Mouse (Mus musculus): ENCODE measurements around the gene Kcnk18.

Gene Kcnk18

DNA sequence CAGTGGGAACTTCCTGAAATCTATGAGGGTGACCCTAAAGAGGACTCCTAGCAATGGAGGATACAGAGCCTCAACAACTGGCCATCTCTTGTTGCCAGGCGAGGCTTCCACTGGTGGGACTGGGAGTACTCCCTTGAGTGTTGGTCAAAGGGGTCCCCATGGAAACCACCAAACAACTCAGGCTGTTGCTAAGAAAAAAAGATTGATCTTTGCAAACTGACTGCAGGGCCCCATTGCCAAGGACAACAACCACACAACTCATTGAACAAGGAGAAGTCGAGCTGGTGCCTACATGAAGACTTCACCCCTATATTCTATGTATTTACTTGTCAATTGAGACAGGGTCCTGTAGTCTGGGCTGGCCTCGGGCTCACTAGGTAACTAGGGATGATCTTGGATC, 2.1 kb upstream of the Kcnk18 start:
- in situ Hi-C loops (cut with MseI, MboI) = loop anchor here in 1 of 2 experiments (25.0 kb wide), 1 partner anchor 405 kb away; no protein-coding TSS in a partner anchor

DNA sequence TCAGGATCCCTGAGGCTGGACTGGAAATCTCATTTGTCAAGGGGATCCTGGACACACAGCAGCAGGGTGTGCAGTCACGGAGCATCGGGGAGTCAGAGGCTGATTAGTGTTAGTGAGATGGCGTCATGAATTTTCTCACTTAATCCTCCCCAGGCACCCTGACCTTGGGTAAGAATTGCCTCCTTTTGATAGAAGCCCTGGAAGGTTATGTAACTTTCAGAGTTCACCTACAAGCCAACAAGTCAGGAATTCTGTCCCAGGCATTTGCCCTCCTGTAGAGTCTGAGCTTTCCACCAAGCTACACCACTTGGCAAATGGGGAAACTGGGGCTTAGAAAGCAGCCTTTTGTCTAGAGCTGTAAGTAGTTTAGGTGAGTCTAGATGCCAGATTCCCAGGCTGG, 2.1 kb downstream of the Kcnk18 start:
- in situ Hi-C loops (cut with MseI, MboI) = loop anchor here in 1 of 2 experiments (25.0 kb wide), 1 partner anchor 409 kb away; no protein-coding TSS in a partner anchor

DNA sequence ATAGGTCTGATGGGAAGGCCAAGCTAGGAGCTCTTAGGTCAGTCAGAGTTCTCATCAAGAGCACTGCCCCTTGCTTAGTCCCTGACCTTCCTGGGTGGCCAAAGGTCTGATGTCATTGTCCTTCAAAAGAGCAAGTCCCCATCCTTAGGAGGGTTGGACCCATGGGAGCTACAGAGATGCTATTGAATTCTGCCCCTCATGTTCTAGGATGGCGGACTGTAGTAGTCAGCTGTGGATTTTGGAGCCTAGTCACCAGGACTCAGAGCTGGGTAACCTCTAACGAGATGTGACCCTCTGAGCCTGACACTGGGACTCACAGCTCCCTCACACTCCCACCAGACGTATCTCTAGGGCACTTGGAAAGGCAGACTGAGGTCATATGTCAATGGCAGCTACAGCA, 9.4 kb downstream of the Kcnk18 start:
- in situ Hi-C loops (cut with MseI, MboI) = no loop called here

DNA sequence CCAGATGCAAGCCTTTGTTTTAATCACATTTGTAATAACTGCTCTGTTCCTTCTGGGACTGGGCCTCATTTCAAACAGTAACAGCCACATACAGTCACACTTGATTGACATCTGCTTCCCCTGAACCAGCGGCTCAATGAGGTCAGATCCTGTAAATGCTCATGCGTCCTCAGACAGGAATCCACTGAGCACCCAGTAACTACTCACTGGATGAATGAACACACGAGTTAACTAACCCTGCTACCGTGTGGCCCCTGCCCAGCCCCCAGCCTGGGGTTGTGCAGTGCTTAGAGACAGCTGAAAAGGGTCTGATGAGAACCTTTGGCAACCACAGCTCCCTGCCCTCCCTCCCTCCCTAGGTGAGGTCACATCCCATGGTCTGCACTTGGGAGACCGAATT, 13.8 kb downstream of the Kcnk18 start:
- in situ Hi-C loops (cut with MseI, MboI) = no loop called here

DNA sequence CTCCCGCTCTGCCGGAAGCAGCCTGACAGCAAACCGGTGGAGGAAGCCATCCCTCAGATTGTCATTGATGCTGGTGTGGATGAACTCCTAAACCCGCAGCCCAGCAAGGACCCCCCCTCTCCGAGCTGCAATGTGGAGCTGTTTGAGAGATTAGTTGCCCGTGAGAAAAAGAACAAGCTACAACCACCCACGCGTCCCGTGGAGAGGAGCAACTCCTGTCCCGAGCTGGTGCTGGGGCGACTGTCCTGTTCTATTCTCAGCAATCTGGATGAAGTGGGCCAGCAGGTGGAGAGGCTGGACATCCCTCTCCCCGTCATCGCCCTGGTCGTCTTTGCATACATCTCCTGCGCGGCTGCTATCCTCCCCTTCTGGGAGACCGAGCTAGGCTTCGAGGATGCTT, 16.0 kb downstream of the Kcnk18 start:
- in situ Hi-C loops (cut with MseI, MboI) = no loop called here

DNA sequence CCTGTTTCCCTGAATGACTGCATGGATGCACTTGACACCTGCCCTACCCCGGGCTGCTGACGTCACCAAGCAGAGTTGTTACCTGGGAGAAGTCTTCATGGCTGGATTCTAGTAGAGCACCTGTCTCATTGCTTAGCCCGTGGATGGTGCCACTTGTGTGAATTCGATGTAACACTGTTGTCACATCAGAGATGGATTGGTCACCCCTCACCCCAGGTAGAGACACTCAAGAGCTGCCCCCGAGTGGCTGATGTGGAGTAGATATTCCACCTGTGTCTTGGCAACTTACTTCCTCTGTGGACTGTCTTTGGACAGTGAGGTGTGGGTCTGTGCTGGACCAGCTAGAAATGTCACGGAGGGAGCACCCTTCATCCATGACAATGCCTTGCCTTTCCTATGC, 17.0 kb downstream of the Kcnk18 start:
- in situ Hi-C loops (cut with MseI, MboI) = no loop called here

DNA sequence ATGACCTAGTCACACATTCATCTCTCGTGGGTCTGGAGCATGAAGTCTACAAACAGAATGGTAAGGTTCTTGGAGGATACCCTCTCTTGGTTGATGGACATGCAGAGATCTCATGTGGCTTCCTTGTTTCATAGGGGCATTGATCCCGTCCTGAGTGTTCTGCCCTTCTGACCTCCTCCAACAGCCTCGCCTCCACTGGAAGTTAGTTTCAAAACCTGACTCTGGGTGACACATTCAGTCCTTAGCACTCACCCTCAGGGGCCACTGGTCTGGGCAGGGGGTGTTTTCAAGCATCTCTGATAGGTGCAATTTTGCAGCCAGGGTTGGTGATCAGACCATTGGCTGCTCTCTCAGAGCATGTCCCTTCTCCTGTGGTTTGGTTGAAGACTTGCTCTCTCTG, 19.6 kb downstream of the Kcnk18 start:
- in situ Hi-C loops (cut with MseI, MboI) = no loop called here

DNA sequence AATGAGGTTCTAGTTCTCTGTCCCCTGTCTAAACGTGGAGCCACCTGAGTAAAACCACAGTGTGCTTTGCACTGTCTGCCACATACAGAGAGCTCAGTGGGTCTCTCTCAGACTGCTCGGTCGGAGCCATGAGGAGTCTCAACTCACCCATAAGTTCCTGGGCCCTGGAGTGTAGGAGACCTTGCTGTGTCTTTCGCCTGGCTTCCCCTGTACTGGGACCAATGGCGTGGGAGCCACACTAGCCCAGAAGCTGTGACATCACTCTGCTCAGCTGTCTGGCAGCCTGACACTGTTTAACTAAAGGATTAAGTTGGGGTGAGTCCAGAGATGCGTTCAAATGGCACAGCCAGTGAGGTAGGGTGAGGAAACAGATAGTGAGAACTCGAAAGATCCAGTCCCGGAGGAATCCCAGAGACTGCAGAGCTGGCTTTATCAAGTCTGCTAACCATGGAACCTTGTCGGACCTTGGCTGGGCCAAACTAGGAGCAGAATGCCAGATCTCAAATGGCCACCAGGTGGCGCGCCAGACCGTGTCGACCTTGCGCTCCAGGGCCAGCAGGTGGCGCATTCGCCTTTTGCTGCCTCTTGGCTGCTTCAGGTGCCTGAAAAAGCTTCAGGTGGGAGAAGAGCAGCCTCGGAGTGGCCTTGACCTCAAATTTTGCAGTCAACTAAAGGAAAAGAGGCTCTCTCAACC, 20.3 kb downstream of the Kcnk18 start:
- in situ Hi-C loops (cut with MseI, MboI) = no loop called here

DNA sequence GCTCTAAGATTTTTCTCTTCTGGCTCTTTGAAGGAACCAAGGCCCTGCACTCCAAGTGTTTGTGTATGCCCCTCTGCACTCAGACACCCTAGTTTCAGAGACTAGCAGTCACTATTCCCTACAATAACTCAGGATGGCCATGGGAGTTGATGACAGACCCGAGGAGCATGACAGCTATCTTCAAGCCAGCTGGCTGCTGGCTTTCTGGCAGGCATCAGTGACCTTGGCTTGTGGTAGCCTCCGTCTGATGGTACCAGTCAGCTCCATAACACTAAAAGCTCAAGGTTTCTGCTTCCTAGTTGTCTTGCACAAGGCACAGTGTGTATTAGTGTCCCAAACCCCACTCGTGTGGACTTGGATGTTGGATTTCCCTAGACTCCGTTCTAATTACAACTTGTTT, 23.0 kb downstream of the Kcnk18 start:
- in situ Hi-C loops (cut with MseI, MboI) = no loop called here

DNA sequence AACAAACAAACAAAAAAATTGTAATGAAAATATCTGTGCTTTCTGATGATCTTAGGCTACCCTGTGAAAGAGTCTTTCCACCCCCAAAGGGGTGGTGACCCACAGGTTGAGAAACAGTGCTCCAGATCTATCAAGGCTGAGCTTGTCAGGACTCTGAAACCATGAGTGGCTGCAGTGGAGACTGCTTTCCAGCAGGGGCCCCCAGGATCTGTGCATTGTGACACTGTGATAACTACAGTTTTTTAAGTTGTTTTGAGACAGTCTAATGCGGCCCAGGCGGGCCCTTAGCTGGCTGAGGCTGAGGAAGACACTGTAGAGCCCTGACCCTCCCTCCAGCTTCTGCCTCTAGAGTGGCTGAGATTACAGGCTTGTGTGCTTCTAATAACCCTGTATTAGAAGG, 24.0 kb downstream of the Kcnk18 start:
- in situ Hi-C loops (cut with MseI, MboI) = no loop called here

DNA sequence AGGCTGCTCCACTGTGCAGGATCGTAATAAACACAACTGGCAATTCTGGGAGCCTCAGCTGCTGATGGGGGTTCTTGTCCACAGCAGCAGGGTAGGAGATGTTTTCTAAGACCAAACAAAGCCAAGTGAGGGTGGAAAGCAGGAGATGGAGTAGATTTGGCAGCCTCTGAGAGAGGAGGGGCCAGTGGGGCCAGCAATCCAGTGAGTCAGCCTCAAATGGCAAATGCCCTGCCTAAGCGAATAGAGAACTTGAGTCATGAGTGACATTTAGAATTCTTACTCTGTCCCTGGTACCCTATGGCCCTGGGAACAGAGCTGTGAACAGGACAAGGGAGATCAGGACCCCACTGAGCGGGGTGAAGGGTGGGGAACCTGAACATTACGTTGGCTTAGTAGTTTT, 29.1 kb downstream of the Kcnk18 start:
- in situ Hi-C loops (cut with MseI, MboI) = no loop called here

DNA sequence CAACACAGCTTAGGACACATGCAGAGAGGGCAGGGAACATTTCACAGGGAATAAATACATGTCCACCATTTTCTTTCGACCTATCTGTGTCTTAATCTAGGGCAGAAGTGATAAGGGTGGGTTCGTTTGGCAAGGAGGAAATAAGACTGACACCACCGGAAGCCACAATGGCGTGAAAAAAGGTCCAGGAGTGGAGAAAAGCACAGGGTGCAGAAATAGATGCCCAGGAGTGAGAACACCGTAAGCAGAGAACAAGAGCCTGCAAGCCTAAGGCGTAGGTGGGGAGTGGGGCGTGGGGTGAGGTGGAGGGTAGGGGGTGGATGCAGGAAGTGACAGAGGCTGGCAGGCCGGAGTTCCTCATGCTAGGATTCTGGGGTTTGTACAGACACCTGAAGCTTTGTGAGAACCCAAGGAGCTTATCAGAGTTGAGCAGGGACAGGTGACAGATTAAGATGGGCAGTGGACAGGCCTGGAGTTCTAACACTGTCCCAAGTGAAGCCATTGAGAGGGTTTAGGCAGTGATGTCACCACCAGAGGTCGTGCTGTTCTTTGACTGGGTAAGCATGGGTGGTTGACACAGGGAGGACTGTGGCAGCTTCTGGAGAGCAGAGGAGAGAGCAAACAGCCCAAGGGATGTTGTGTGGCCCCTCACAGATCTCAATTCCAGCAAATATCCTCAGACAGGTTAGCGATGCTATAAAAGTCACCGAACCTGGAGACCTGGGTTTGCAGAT, 29.7 kb downstream of the Kcnk18 start:
- in situ Hi-C loops (cut with MseI, MboI) = no loop called here

DNA sequence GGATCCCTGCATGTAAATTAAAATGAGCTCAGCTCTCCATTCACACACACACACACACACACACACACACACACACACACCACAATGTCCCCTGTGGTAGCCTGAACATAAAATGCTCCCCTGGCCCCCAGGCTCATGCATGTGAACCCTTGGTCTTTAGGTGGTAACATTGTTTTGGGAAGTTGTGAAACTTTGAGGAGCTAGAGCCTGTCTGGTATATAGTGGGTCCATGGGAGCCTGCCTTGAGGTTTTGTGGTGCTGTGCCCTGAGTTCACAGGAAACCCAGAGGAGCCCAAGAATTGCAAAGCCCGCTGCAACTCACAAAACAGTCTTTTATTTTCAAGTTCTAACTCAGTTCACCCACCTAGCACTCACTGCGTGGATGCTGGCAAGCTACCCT, 33.6 kb downstream of the Kcnk18 start:
- in situ Hi-C loops (cut with MseI, MboI) = no loop called here

DNA sequence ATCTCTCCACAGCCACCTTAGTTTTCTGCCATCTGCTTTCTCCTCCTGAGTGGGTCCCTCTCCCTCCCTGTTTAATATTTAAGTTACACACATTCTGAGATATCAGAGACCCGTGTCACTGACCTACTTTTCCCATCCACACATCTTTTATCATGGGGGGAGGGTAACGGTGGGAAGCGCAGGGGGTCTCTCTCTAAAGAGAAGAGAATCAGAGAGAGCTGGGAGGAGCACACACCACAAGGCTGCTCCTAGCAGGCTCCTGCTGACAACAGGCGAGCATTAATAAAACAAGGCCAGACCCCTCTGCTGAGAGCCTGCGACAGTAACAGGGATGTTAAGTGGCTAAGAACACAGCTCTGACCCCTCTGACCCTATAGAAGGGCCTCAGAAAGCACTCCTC, 40.6 kb downstream of the Kcnk18 start:
- in situ Hi-C loops (cut with MseI, MboI) = no loop called here

DNA sequence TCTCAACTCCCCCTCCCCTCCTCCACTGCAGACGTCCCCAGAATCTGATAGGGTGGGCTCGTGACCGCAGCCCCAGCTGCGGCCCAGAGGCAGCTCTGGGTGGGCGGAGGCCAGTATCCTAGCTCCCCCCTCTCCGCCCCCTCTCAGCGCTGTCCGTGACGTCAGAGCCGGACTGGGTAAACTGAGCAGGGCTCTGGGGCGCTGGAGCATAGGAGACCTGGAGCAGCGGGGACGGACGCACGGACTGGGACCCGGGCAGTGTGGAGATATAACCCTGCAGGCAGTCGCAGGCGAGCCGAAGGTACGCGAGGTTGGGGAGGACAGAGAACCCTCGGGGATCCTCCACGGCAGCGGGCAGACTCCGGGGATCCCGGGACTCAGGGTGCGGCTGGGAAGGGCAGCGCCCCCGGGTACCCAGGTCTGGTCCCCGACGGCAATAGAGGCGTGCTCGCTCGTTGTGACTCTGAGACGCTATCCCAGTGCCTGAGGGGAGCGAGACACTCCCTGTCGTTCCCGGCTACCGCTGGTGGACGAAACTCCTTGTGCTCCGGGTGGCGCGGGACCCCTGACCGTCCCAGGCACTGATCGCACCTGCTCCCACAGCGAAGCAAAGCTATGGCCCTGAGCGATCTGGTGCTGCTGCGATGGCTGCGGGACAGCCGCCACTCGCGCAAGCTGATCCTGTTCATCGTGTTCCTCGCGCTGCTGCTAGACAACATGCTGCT, 41.9 kb downstream of the Kcnk18 start, which contains the start of gene Slc18a2:
Slc18a2 (plus strand) TSS at position 179 of the 725 bp plus-strand sequence.
- in situ Hi-C loops (cut with MseI, MboI) = no loop called here

DNA sequence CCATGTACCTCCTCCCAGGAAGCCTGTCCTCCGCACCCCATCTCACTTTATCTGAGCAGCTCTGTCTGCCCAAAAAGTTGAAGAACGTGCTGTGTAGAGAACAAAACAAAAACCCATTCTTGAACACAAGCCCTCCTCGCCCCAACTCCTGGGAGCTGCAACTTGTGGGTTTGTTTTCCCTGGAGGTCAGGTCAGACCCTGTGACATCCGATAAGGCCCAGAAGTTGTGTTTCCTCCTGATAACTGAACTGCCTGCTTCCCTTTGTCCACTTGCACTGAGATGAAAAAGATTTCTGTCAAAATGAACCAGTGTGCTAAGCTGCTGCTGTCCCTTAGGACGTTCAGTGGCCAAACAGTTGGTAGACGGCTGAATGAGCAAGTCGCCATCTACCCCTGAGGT, 42.6 kb downstream of the Kcnk18 start:
- in situ Hi-C loops (cut with MseI, MboI) = no loop called here

DNA sequence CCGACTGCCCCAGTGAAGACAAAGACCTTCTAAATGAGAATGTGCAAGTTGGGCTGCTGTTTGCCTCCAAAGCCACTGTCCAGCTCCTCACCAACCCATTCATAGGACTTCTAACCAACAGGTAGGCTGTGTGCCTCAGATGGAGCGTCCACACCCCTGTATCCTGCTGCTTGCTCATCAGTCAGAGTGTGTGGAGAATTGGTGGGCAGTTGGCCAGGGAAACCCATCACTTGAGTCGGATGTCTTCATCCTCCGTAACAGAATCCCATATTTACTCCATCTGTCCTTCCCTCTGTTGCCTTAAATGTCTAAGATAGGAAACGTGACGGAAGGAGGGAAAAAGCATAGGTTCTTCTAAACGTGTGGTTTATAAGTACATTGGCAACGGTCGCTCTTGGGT, 44.2 kb downstream of the Kcnk18 start:
- in situ Hi-C loops (cut with MseI, MboI) = no loop called here

DNA sequence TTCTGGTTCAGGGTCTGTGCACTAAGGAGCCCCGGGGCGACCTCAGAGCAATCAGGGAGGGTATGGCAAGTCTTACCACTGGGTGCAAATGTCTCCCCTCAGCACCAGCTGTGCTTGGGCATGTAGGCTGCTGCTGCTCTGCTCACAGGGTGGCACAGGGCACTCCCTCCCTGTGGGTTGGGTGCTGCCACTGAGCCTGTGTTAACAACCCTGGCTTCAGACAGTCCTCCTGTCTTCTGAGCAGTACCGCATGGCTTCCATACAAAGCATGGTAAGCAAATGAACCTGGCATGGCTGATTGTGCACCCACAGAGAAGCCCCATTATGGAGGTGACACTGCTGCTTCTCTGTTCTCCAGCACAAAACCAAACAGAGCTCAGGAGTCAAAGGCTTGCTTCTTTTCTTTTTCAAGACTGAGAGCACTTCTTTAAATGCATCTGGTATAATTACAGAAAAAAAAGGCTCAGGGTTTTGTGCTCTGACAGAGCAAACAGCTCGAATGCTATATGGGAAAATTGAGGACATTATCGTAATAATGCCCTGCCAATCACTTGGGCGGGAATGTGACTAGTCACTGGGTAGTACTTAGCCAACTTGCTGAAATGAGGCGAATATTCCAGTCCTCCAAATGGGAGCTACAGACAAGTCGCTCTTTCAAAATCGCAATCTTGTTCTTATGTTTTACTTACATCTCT, 46.0 kb downstream of the Kcnk18 start:
- in situ Hi-C loops (cut with MseI, MboI) = no loop called here

DNA sequence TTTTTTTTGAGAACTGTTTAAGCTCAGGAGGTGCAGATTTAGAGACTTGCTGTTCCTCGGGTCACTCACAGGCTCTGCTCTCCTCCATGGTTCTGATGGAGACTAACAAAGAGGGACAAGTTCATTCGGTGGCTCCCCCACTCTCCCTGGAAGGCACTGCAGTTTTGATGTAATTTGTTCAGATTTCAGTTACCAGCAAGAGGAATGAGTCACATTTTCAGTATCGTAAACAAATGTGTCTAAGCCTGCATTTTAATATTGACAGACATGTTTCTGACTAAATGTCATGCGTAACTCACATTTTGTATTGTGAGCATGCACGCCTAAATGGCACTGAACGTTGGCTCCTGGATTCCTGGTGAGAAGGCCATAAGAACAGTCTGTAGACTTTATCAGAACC, 46.9 kb downstream of the Kcnk18 start:
- in situ Hi-C loops (cut with MseI, MboI) = no loop called here

DNA sequence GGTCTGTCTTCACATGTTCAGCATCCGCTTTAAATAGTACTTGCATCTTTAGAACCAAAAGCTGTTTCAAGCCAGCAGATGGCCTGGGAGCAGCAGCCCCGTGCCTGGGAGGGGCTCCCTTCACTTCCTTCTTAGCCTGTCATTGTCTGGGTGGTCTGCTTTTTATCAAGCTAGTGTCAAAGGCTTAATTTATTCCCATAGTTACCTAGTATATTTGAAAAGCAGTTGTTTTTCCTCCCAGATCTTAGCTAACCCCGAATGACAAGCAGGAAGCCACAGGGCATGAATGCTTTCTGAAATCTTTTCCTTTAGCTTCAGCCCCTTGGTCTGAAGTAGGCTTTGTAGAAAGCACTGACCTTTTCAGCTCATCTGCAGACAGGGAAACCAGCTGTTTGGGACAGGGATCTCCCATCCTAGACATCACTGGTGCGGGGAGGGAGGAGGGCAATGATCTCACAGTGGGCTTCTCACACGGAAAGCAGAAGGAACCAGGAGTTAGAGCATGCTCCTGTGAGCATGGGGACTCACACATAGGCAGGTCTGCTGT, 48.5 kb downstream of the Kcnk18 start:
- in situ Hi-C loops (cut with MseI, MboI) = no loop called here

DNA sequence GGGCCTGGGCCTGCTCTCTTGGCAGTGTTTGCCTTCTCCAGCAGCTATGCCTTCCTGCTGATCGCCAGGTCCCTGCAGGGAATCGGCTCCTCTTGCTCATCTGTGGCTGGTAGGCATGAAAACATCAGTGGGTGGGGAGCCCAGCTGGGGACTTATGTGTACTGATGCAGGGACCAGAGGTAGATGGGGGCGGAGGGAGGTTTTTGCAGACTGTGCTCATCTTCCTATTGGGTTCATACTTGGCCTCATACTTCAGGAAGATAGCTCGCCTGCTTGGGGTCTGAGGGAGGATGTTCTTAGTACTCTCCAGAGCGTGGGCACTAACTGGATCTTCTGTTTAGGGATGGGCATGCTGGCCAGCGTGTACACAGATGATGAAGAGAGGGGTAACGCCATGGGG, 54.2 kb downstream of the Kcnk18 start:
- in situ Hi-C loops (cut with MseI, MboI) = no loop called here

DNA sequence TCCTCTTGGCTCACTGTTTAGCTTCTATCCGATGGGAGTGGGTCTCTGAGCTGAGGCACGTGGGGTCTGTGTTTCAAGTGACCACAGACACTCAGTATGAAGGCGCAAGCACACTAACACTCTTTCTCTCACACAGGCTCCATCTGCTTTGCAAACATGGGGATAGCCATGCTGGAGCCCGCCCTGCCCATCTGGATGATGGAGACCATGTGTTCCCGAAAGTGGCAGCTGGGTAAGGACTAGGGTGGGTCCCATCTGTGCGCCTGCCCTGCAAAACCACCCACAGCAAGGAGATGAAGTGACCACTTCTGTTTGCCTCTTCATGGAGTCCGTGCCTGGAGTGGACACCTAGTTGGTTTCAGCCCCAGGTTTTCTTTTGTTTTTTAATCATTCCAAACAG, 57.3 kb downstream of the Kcnk18 start:
- in situ Hi-C loops (cut with MseI, MboI) = no loop called here

All from mouse trophoblast stem cell (cell line).